Mouse (Mus musculus): ENCODE data around the gene Gm10160.

DNA sequence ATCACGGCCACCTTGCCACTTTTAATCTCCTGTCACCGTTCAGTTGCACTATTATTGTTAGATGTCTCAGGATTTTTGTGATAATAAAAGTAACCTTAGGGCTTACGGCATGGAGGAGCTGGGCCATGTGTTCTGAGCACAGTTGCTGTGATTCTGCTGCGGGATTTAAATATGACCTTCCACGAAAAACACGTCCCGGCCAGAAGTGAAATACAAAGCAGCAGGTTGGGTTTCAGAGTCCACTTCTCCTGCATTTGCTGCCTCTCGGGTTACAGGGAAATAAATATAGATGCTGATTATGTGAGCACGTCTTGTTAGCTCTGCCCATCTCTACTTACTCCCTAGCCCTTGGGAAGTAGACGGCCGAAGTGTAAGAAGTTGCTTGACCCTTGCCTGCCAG, 10.8 kb downstream of the Gm10160 start:
- TF ChIP-seq POLR2AphosphoS2 (IDR thresholded peaks at IDR 0.05; ENCODE audit: insufficient read length, low read depth) (no peak), POLR2A (IDR thresholded peaks at IDR 0.05; ENCODE audit: insufficient read length, low read depth) (no peak), REST (IDR thresholded peaks at IDR 0.05; ENCODE audit: insufficient read depth, insufficient read length) (no peak), USF1 (IDR thresholded peaks at IDR 0.05; ENCODE audit: low read depth) (no peak), SRF (IDR thresholded peaks at IDR 0.05; ENCODE audit: control insufficient read depth, insufficient read length, low read depth) (no peak), MYOG (IDR thresholded peaks at IDR 0.05; ENCODE audit: control insufficient read depth in 1 of 3, insufficient read depth in 1 of 3, insufficient read length in 2 of 3, low read depth in 2 of 3) (no peak), E2F4 (IDR thresholded peaks at IDR 0.05; ENCODE audit: insufficient read depth) (no peak)

Measured in myocyte (in vitro differentiated cells).